Mouse (Mus musculus): ENCODE measurements around the gene Neurod2.
A peak's percentile ranks its signal among the peaks of the same experiment; 100 is the strongest.

The Neurod2 gene

DNA sequence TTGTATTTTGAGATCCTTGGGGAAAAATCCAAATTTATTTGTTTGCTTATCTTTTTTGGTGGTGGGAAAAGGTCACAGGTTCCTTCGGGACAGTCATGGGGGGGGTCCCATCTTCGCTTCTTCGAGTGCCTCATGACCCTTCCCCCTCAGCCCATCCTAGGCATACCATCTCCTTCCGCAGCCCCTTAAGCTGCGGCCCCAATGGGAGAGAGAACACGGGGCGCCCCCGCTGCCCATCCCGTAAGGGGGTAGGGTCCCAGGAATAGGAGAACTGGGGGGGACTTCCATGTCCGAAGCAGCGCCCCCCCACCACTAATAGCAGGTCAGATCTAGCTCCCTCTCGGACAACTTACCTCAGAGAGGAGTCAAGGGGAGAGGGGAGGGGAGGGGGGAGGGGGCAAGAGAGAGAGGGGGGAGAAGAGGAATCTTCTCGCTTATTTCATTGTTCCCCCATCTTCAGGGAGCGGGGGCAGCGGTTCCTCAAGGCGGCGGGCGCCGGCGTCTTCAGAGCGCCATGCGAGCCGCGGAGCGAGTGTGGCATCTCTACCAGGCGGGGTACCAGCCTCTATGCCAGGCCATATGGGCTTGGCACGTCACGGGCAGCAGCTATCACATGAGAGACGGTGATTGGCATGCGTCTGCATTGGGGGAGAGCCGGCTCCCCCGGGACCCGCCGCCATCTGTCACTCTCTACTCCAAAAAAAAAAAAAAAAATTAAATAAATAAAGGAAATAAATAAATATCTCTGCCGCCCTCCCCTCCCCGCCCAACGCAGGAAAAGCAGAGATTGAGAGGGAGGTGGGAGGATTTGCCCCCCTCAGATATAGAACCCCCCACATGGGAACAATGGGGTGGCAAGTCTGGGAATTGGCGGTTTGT is at the start of gene Neurod2:
TSS of gene Neurod2 (minus strand) at position 568 of the 879 bp plus-strand sequence.
- no peak for DNase-seq

DNA sequence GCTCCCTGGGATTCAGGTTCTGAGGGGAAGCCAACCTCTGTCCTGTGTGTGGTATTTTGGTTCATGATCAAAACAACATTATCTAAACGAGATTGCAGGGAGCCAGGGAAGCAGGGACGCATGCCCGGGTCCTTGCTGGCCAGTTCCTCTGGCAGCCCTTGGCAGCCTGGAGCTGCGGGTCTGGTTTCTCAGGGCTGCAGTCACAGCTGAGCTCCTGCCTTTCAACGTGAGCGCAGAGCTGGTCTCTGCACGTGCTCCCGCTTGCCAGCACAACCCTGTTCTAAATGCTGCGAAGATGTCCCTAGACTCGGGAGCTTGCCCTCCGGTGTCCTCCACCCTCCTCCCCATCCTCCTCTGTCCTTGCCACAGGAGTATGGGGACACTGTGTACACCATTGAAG is 48.3 kb upstream of the Neurod2 start:
- no peak for DNase-seq

DNA sequence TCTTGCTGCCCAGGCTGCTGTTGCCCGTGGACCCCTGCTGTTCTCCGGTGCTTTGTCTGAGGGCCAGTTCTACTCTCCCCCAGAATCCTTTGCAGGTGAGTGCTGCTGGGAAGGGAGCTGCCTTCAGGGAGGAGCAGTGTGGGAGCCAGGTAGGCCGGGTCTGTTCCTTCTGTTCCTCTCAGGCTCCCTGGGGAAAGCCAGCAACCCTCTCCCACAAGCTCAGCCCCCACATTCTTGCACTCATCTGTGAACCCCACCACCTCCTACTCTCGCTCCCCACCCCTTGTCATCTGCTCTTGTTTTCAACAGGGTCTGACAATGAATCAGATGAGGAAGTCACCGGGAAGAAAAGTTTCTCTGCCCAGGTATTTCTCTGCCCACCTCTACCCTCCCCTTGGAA is 47.3 kb upstream of the Neurod2 start:
- DNase-seq: no peak

DNA sequence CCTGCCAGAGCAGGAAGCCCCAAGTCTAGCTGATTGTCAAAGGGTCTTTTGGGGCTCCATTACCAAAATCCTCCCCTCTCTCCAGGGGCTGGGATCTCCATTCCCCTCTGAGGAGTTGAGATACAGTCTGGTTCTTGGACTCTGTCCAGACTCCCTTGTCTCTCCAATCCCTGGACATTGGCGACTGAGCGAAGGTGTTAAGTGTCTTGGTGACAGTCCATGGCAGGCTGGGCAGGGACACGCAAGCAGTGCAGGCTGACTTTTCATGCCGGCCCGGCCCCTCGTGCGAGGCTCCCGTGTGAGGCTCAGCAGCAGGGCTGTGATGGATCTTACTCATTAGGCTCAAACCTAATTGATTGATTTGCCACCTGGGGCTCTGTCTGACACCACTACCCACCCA is 44.8 kb upstream of the Neurod2 start:
- no peak for DNase-seq

DNA sequence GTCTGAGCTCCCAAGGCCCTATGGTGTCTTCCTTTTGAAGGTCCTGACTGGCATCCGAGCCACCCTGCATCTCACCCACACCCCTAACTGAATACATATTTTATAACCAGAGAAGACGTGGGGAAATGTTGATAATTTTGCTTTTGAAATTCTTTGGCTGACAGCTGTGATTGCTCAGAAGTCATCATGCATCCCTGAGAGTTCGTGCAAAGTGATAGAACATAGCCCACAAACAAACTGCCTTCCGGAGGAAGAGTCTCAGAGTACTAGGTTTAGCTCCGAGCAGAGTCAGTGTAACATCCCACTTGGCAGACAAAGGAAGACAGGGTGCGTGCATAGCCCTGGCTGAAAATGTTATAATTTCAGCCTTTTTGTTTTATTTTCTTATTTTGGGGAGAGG is 43.8 kb upstream of the Neurod2 start:
- DNase-seq: no peak

DNA sequence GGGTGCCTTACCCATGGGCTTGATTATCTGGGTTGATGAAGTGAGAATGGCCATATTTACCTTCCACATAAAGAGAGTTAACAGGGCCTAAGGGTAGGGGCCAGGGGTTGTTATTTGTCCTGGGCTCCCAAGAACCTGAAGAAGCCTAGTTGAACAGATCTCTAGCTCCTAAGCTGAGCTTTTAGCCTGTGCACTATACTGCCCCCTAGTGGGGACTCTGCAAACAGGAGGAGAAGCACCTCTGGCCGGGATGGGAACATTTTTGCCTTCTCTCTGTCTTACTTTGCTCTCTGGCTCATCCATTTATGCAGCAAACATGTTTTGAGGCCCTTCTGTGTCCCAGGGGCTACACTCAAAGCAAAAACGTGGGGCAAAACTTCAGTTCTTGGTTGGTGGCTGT is 43.0 kb upstream of the Neurod2 start:
- peak; percentile 61 for DNase-seq

DNA sequence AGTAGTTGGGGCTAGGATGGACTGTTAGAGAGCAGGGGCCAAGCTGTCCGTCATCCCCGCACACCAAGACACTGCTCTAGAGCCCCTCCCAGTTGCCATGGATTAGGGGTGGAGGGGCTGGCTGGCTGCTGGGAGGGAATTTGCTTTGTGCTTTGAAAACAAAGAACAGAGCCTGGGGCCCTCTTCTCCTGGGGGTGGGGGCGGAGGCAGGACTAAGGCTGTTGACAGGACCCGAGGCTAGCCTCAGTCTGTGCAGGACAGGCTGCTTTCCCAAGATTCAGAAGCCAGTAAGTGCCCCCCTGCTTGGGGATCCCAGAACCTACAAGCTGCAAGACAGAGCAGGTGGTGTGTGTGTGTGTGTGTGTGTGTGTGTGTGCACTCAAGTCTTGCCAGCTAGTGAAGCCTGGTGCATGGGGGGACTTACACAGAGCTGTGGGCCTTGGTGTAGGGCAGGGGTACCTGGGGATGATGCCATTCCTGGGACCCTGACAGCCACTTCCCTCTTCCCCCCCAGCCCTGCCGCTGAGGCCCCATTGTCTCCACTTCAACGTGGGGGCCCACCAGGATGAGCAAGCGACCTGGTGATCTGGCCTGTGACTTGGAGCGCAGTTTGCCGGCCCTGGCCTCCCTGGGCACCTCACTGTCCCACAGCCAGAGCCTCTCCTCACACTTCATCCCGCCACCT is 42.2 kb upstream of the Neurod2 start:
- DNase-seq: no peak

DNA sequence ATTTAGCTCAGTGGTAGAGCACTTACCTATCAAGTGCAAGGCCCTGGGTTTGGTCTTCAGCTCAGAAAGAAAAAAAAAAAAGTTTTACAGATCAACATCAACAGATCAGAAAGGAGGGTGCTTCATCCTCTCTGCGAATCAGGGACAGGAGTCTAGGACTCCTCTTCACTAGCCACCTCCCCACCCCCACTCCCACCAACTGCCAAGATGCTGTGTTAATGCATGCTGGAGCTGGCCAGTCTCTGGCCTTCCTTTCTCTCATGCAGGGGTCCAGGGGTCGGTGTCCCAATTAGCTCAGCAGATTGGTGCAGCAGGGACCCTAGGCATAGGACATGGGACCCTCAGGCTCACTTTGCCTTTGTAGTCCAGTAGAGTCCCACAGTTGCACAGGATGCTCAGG is 41.1 kb upstream of the Neurod2 start:
- DNase-seq: no peak

DNA sequence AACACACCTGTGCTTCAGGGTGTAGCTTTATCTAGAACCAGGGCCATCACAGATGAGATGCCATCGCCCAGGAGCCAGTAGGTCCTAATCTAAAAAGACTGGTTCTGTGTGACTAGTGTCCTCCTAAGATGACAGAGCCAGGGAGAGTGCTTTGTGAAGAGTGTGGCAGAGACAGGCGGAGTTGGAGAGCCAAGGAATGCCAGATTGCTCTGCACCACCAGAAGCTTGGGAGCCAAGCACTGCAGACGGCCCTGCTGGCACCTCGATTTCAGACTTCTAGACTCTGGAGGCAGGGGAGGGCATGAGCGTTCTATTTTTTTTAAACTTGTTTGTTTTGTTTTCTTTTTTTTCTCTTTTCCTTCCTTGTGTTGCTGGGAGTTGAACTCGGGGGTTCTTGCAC is 39.9 kb upstream of the Neurod2 start:
- no peak for DNase-seq

DNA sequence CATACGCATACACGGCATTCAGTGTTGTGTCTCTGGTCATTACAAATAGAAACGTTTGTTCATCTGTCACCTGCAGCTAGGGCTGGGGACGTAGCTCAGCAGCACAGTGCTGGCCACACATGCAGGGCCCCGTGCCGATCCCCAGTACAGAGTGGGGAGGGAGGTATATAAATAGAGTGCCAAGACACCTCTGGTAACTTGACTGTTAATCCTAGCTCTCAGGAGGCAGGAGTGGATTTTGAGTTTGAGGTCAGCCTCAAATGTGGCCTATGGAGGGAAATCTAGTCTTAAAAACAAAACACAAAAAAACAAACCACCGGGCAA is 38.4 kb upstream of the Neurod2 start:
- DNase-seq: no peak

DNA sequence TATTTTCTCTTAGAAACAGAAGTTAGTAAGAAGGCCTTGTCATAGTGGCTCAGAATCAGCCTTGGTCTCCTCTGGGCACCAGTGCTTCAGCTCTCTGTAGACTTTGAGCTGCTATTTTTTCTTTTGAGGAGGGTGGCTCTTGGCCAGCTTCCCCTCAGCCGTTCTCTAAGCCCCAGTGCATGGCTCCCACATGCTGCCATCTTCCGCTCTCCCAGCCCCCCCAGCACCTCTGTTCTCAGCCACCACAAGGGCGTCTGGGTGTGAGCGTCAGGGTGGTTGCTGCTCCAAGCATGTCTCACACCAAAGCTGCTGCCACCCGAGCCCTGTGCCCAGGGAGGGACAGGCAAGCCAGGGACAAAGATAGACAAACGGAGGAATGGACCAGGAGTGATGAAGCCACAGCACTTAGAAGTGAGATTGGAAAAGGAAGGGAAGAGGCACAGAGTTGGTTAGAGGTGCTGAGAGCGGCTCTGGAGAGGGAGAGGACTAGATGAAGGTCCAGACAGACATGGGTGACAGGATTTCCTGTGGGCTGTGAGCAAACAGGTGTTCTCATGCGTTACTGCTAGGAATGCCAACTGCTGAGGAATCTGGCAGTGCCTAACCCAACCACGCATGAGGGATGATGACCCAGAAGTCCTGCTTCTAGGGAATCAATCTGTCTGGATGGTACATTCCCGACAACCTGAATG is 37.9 kb upstream of the Neurod2 start:
- DNase-seq: no peak

DNA sequence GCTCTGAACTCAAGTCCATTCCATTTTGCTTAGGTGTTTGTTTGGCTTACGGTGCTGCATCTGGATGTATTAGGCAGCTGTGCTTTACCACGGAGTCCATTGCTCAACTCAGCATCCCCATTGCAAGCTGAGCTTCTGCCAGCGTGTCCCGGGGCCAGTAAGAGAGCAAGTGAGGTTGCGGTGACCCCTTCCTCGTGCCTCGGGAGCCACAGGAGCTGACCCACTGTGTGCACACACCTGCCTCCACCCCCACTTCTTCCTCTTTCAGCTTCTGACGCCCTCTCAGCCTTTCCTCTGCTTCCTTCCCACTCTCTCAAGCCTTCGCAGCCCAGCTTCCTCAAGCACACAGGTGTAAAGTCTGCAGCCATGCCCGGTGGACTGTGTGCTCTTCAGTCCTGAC is 36.8 kb upstream of the Neurod2 start:
- DNase-seq: no peak

DNA sequence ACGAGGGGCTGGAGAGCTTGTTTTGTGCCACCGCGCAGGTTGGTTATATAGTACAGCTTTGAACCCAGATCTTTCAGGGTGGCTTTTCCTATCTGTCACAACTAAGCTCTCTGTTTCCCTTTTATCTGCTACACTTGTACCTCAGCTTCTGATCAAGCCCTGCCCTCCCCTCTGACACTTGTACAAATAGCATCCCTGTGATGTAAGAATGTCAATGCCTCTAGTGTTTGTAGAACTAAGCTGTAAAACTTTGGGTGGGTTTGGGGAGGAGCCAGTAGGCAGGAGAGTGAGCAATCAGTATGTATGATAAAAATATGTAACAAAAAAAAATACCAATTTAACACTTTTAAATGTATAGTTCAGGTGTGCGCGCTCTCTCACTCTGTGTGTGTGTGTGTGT is 35.0 kb upstream of the Neurod2 start:
- DNase-seq: no peak

DNA sequence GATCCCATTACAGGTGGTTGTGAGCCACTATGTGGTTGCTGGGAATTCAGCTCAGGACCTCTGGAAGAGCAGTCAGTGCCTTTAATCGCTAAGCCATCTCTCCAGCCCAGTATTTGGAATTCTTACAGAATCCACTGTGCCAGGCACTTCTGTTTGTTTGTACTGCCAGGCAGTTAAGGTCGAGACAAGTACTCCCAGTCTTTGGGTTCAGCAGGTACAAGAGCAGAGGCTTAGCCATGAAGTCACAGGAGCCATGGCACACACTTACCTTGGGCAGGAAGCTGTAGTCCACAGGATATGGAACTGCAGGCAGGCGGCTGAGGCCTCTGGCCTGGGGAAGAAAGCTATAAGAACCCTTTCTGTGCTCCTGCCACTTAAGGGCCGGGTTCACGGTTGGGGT is 34.4 kb upstream of the Neurod2 start:
- no peak for DNase-seq

DNA sequence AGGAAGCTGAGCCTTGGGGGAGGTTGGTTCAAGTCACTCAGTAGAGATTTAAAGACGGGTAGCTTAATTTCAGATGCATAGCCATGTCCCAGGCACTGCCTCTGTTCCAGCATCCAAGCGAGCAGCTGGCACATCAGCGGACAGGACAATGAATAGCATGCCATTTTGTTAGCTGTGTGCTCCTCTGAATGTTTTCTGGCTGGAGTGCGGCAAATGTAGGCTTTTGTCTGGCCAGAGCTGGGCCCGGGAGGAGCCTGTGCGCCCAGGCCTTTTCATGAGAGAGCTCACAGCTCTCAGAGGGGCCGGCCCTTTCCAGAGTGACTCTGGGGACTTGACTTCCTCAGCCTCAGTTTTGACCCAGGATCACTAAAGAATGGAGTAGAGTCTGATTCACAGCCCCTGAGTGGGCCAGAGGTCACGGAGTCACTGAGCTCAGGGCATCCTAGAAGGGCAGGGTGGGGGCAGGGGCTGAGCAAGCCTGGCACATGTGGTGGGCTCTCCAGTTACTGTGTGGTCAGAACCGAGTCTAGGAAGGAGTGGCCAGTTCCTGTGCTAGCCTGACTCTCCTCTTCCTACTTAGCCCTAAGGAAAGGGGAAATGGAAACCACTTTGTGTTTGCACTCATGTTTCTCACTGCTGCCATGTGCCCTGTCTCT is 31.5 kb upstream of the Neurod2 start:
- DNase-seq: no peak

DNA sequence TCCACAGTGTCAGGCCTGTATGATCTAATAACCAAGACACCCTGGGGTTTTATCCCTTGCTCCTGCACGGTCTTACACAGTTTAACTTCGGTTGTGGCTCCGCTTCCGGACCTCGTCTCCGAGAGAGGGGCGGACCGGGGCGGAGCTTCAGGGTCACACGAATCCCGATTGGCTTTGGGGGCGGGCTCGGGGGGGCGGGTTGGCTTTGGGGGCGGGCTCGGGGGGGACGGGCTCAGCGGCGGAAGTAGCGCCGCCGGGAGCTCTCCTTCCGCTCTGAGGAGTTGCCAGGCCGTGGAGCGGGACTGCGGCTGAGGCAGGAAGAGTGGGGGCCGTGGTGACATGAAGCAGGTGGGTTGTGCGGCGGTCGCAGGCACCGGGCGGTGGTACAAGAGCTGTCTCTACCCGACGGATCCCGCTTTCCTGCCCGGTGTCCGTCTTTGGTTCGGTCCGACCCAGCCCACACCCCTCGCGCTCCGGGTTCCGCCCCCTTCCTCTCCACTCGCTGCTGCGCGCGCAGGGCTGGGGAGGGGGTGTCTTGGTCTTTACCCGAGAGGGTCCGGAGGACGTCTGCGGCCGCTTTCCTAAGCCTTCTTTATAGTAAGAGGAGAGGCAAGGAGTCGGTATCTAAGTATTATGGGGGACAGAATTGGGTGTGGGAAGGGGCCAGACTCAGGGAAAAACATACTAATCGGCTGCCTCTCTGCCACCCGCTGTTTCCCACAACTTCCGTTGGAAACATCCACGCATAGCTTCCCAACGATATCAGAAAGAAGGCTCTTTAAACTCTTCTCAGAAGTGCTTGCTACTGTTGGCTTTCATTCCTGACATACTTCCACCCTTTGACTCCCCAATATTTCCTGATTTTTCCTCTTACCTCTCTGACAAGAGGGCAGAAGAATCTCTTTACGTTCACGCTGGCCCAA is 29.0 kb upstream of the Neurod2 start, which contains the start of gene Stard3:
TSS of gene Stard3 (plus strand) at position 208 of the 923 bp plus-strand sequence.
- peak; percentile 92 for DNase-seq

DNA sequence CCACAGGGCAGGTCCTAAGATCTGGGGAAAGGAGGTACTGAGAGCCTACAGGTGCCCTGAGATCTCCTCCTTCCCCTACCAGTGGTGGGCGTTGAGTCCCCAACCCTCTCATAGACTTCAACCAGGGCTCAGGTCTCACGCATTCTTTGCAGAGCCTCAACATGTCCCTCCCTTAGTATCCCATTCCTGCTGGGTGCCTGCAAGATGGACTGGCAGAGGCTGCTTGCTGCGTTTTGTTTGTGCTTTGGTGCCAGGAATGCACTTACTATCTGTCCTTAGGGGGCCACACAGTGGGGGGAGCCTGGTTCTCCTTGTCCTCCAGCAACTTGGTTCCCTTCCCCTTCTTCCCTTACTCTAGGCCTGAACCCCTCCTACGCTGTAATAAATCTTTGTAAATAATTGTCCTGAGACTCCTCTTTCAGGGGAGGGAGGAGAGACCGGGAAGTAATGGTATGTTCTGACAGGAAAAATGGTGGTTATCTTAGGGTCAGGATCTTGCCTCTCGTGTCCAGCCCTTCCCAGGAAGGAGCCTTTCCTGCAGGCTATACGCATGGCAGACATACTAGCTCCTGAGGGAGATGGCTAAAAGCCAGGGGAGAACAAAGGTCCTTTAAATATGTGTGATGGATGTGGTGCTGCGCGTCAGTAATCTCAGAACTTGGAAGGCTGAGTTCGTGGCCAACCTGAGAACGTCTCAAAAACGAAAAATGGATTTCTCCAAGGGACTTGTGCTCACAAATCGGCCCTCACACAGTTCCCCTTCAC is 28.1 kb upstream of the Neurod2 start:
- no peak for DNase-seq

DNA sequence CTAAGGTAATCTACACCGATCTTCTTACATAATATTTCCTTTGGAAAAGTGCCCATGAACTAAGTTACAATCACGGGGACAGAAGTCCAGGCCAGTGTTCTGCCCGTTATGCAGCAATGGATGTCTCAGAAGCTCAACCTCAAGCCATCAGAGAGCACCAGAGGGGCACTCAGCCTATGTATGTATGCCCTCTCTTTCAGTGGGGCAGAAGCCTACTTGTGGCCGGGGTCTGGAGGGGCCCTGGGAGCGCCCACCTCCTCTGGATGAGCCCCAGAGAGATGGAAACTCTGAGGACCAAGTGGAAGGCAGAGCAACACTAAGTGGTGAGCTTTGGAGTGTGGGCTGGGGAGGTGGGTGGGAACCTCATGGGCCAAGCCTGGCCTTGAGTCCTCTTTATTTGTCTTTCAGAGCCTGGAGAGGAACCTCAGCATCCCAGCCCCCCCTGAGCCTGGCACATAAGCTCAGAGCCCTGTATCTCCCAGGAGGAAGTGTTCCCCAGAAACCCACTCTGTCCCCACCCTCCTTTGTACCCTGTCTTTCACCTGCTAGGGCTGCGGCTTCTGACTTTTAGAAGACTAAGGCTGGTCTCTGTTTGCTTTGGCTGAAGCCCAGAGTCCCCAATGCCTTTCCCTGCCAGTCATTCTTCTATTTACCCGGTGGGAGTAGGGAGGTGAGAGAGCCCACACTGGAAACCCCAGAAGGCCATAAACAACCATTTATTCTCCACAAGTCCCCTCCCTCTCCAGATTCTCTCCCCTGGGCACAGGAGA is 27.4 kb upstream of the Neurod2 start:
- DNase-seq: no peak

DNA sequence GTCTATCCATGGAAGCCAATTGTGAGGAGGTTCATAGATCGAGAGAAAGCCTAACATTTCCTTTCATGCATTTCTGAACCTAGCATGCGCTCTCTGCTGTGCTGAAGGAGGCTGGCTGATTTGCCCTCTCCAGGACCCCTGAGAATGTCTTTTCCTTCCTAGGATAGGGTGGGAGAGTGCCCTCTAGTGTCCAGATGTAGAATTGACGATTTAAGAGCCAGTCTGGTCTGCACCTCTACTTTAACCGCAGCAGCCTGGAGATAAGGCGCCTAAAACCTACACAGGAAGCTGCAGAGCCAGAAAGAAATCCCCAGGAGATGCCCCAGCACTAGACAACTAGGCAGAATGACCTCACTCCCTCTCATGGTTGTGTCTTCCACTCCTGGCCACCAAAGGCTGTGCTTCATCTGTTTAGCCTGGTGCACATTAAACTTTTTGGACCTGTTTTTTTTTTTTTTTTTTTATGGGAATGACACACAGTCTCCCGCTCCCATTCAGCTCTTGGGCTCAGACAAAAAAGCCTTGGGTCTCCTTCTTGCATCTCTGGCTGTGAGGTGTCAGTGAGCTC is 26.4 kb upstream of the Neurod2 start:
- peak; percentile 58 for DNase-seq

DNA sequence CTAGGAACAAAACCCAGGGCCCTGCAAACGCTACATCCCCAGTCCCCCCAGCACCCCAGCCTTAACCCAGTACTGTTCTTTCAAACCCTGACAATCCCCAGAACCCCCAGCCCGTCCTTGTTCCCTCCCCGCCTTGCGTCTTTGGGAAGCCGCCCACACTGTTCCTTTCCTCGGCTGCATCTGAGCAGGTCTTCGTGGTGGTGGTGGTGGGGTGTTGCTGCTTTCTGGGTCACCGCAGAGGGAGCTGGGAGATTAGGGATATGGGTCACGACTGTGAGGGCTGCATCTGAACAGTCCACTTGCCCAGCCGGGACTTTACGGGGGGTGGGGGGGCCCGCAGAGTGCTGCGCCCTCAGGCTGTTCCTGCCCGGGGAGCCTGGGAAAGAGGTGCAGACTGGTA is 25.0 kb upstream of the Neurod2 start:
- DNase-seq: no peak

All from kidney, adult 18-20 months (tissue).